Comparison of ENCODE assay signal across 27 mouse cellular contexts in the genomic region with DNA sequence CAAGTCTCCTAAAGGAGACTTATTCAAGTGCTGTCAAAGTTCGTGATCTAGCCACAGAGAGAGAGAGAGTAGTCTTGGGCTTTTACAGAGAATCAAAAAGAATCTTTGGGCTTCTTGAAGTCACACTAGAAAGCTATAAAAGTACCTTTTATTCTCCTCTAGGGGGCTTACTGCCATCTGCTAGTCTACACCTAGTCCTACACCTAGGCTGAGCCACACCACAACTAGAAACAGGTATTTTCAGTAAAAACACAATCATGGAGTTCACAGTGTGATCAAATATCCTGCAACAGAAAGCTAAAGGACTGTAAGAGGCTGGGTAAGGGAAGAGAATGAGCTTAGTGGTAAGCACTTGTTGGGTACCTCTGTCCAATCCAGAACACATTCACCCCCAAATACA. TPM values are rescaled to one million over a fixed set of nuclear protein-coding genes. Genes with fewer than 3 reads are reported as not detected.
A peak's percentile ranks its signal among the peaks of the same experiment; 100 is the strongest.
DNase-seq lines count a peak whose midpoint lies in the region; ATAC-seq and TF ChIP-seq lines count a peak whose summit lies in the region.
"Had no signal": no experiment of that assay in that cellular context is flagged by ENCODE, and none has a peak within 500 bp of the region (broad histone marks: within the 10 kb centered on the region; RNA-seq: fewer than 3 reads in every experiment).

No protein-coding gene starts in this region.

- peak; percentile 53 for DNase-seq in heart, adult 11 months
- DNase-seq in heart, adult 8-10 months (ENCODE audit: low spot score): no peak
- no peak for DNase-seq in layer of hippocampus, adult 2 months (ENCODE audit: low spot score in 2 of 2)
- no peak for DNase-seq in layer of hippocampus, adult 18-20 months (ENCODE audit: low spot score in 2 of 2)
- peak; percentile 28 for DNase-seq in ES-CJ7 (ENCODE audit: low read depth, low spot score)
- no peak for DNase-seq in right cerebral cortex, adult 2 months (ENCODE audit: low spot score in 2 of 2)
- DNase-seq: adrenal gland, postnatal 10 days; adrenal gland, postnatal 36 days; B cell, adult 2 months; cerebellum, adult 18-20 months; cerebellum, adult 9-10 months; cerebellum, postnatal 14 days; gastrocnemius, postnatal 25 days; heart, postnatal 10 days; heart, postnatal 4 days; kidney, adult 11 months had no signal

- H3K4me3 ChIP-seq in layer of hippocampus, adult 2 months: no peak overlapping the region
- H3K4me3 ChIP-seq: forebrain, embryonic 10.5 days; forebrain, embryonic 13.5 days; heart, embryonic 12.5 days; heart, embryonic 15.5 days had no signal

- no peak overlapping the region for H3K27ac ChIP-seq in layer of hippocampus, adult 2 months
- H3K27ac ChIP-seq: forebrain, embryonic 10.5 days; forebrain, embryonic 13.5 days; heart, embryonic 15.5 days; hindbrain, embryonic 14.5 days; hindbrain, postnatal 0 days had no signal

- TF ChIP-seq CTCF in layer of hippocampus, adult 2 months (conservative IDR thresholded peaks at IDR 0.05): peak; percentile 42

- ATAC-seq in megakaryocyte-erythroid progenitor cell, adult 5-6 weeks (replicated peaks; ENCODE audit: low FRiP score, low TSS enrichment, poor library complexity, severe bottlenecking): peak; percentile 34; the same call in 1 of the 2 replicates
- ATAC-seq: activated CD4-positive, CD25-positive, alpha-beta regulatory T cell, adult 4 months; forebrain, embryonic 13.5 days; forebrain, embryonic 16.5 days; hindbrain, postnatal 0 days; inflammation-experienced regulatory T-cells, adult 6 months; Patski had no signal

RNA-seq across cellular contexts. Expression of a gene that starts 27.2 kb away (rescaled TPM):
- total RNA-seq in heart, adult 8-10 months (2022): 10 to 100 TPM; 67.3 to 84.8 (median 74.2) TPM
- total RNA-seq in layer of hippocampus, adult 2 months (2021): 10 to 100 TPM; 82.7 to 88.5 TPM
- 10 to 100 TPM; 80.5 to 84.5 TPM for total RNA-seq in layer of hippocampus, adult 18-20 months (2021)
- total RNA-seq in megakaryocyte-erythroid progenitor cell, adult 5-6 weeks (2014; fragmentation: Nextera tagmentation): 91.4 and 100 TPM in 2 replicates
- total RNA-seq in megakaryocyte-erythroid progenitor cell, adult 5-6 weeks (2017): 90.3 and 96.6 TPM in 2 replicates

Comparison
In these comparisons a context has a peak if more than half of its experiments do, and no peak if none do; other contexts are left out.
1. DNase-seq: peak in heart, adult 11 months (single experiment) and ES-CJ7 (single experiment); none in heart, adult 8-10 months (single experiment), layer of hippocampus, adult 2 months (0 of 2), layer of hippocampus, adult 18-20 months (0 of 2) and right cerebral cortex, adult 2 months (0 of 2).